Mouse (Mus musculus): ENCODE results near the gene Diablo.
"Not testable (repeated sequence)": the region's sequence is repeated elsewhere in the genome, so short reads cannot be mapped to it uniquely, and the experiment has no call there.

The Diablo gene

GRCm38 (mm10) chr5:123523692-123524392 is at the start of gene Diablo:
Gene Diablo, minus strand, starts transcription at chr5:123524176.
- peak; percentile 98 for DNase-seq (ENCODE audit: low spot score)

- no peak for DNase-seq (ENCODE audit: low spot score)
Observed at GRCm38 (mm10) chr5:123573362-123573761, 49.4 kb upstream of the Diablo start.

GRCm38 (mm10) chr5:123572357-123573186 is 48.6 kb upstream of the Diablo start, which contains the start of gene Vps33a:
Gene Vps33a, minus strand, starts transcription at chr5:123573038.
- DNase-seq (ENCODE audit: low spot score), result peak; percentile 99

GRCm38 (mm10) chr5:123561128-123561527 is 37.2 kb upstream of the Diablo start:
- DNase-seq (ENCODE audit: low spot score), result peak; percentile 1

- peak; percentile 1 for DNase-seq (ENCODE audit: low spot score)
Observed at GRCm38 (mm10) chr5:123559588-123559987, 35.6 kb upstream of the Diablo start.

- DNase-seq (ENCODE audit: low spot score), result peak; percentile 57
Observed at GRCm38 (mm10) chr5:123556451-123556850, 32.5 kb upstream of the Diablo start.

GRCm38 (mm10) chr5:123555693-123556092 is 31.7 kb upstream of the Diablo start:
- peak; percentile 1 for DNase-seq (ENCODE audit: low spot score)

- peak; percentile 1 for DNase-seq (ENCODE audit: low spot score)
Observed at GRCm38 (mm10) chr5:123533801-123534200, 9.8 kb upstream of the Diablo start.

GRCm38 (mm10) chr5:123530056-123530455 is 6.1 kb upstream of the Diablo start:
- DNase-seq (ENCODE audit: low spot score), result peak; percentile 2

- DNase-seq (ENCODE audit: low spot score), result peak; percentile 4
Observed at GRCm38 (mm10) chr5:123528641-123529040, 4.7 kb upstream of the Diablo start.

- no peak for DNase-seq (ENCODE audit: low spot score)
Observed at GRCm38 (mm10) chr5:123525916-123526495, 2.0 kb upstream of the Diablo start.

- no peak for DNase-seq (ENCODE audit: low spot score)
Observed at GRCm38 (mm10) chr5:123525281-123525680, 1.3 kb upstream of the Diablo start, which contains the start of gene Gm49027. Gene Gm49027, minus strand, starts transcription at chr5:123525488.

- DNase-seq (ENCODE audit: low spot score), result no peak
Observed at GRCm38 (mm10) chr5:123524393-123524750, 396 bp upstream of the Diablo start.

GRCm38 (mm10) chr5:123522166-123522565 is 1.8 kb downstream of the Diablo start:
- DNase-seq (ENCODE audit: low spot score), result no peak

- DNase-seq (ENCODE audit: low spot score), result no peak
Observed at GRCm38 (mm10) chr5:123521621-123522020, 2.4 kb downstream of the Diablo start.

GRCm38 (mm10) chr5:123520666-123521065 is 3.3 kb downstream of the Diablo start:
- DNase-seq (ENCODE audit: low spot score), result no peak

GRCm38 (mm10) chr5:123514871-123515270 is 9.1 kb downstream of the Diablo start:
- DNase-seq (ENCODE audit: low spot score), result no peak

- no peak for DNase-seq (ENCODE audit: low spot score)
Observed at GRCm38 (mm10) chr5:123512102-123512501, 11.9 kb downstream of the Diablo start.

GRCm38 (mm10) chr5:123511426-123511825 is 12.6 kb downstream of the Diablo start:
- DNase-seq (ENCODE audit: low spot score), result not testable (repeated sequence)

GRCm38 (mm10) chr5:123510160-123510559 is 13.8 kb downstream of the Diablo start, which contains the start of gene B3gnt4:
Gene B3gnt4, plus strand, starts transcription at chr5:123510460.
- no peak for DNase-seq (ENCODE audit: low spot score)

GRCm38 (mm10) chr5:123508921-123509320 is 15.1 kb downstream of the Diablo start:
- no peak for DNase-seq (ENCODE audit: low spot score)

GRCm38 (mm10) chr5:123507936-123508723 is 15.8 kb downstream of the Diablo start:
- peak; percentile 83 for DNase-seq (ENCODE audit: low spot score)
